Mouse (Mus musculus): ENCODE data around the gene Gm10271. TPM values are rescaled to one million over a fixed set of nuclear protein-coding genes. Genes with fewer than 3 reads are reported as not detected.
A peak's percentile ranks its signal among the peaks of the same experiment; 100 is the strongest.

Gm10271 gene
- total RNA-seq (2014; rRNA removed) = not detected in 2 replicates
- not detected in 2 replicates for polyA plus RNA-seq (2015; fragmentation: Nextera tagmentation; extraction: Ambion mirVana)

- WGBS = 96% methylated on average over 6 of the region's 6 CpGs
Measured at GRCm38 (mm10) chr10:116972509-116972908, at the start of gene Gm10271. Gene Gm10271, minus strand, starts transcription at chr10:116972609.

GRCm38 (mm10) chr10:117021020-117021754, 48.8 kb upstream of the Gm10271 start:
- Histone ChIP-seq H3K27ac (ENCODE audit: low read depth, low read length) (no peak overlapping the region), H3K27me3 (ENCODE audit: insufficient read depth, low read length) (no peaks in the 10 kb centered on the region), H3K4me3 (ENCODE audit: low read depth, low read length) (no peak overlapping the region), H3K9ac (replicated peaks; ENCODE audit: low read length, poor library complexity, severe bottlenecking) (no peak overlapping the region), H3K36me3 (ENCODE audit: insufficient read depth, low read length) (no peaks in the 10 kb centered on the region), H3K4me2 (ENCODE audit: low read depth, low read length, poor library complexity, severe bottlenecking) (no peak overlapping the region), H3K4me1 (ENCODE audit: insufficient read depth, low read length) (no peaks in the 10 kb centered on the region), H3K9me3 (ENCODE audit: low read length) (no peaks in the 10 kb centered on the region)
- ATAC-seq (ENCODE audit: low FRiP score) (no peak), DNase-seq (ENCODE audit: low spot score) (no peak)
- WGBS = 23% methylated on average over 21 of the region's 21 CpGs
- TF ChIP-seq CTCF (IDR thresholded peaks at IDR 0.05) = no peak

More at GRCm38 (mm10) chr10:116972509-116972908, at the start of gene Gm10271:
- ATAC-seq (ENCODE audit: low FRiP score) = no peak
- Histone ChIP-seq H3K9me3 (ENCODE audit: low read length) (no peaks in the 10 kb centered on the region), H3K9ac (replicated peaks; ENCODE audit: low read length, poor library complexity, severe bottlenecking) (no peak within 1 kb of the TSS), H3K27ac (ENCODE audit: low read depth, low read length) (no peak within 1 kb of the TSS), H3K27me3 (ENCODE audit: insufficient read depth, low read length) (no peaks in the 10 kb centered on the region), H3K36me3 (ENCODE audit: insufficient read depth, low read length) (no peaks in the 10 kb centered on the region), H3K4me3 (ENCODE audit: low read depth, low read length) (no peak within 1 kb of the TSS), H3K4me2 (ENCODE audit: low read depth, low read length, poor library complexity, severe bottlenecking) (no peak within 1 kb of the TSS), H3K4me1 (ENCODE audit: insufficient read depth, low read length) (no peaks in the 10 kb centered on the region)
- DNase-seq (ENCODE audit: low spot score) = no peak
- TF ChIP-seq CTCF (IDR thresholded peaks at IDR 0.05) = no peak

- H3K9me3 ChIP-seq (ENCODE audit: low read length) = no peaks in the 10 kb centered on the region
- H3K4me1 ChIP-seq (ENCODE audit: insufficient read depth, low read length) = no peaks in the 10 kb centered on the region
- no peak overlapping the region for H3K27ac ChIP-seq (ENCODE audit: low read depth, low read length)
- H3K9ac ChIP-seq (replicated peaks; ENCODE audit: low read length, poor library complexity, severe bottlenecking) = no peak overlapping the region
- no peak overlapping the region for H3K4me3 ChIP-seq (ENCODE audit: low read depth, low read length)
- 34% methylated on average over 7 of the region's 7 CpGs for WGBS
- DNase-seq (ENCODE audit: low spot score) (peak; percentile 31), ATAC-seq (ENCODE audit: low FRiP score) (no peak)
- H3K27me3 ChIP-seq (ENCODE audit: insufficient read depth, low read length) = no peaks in the 10 kb centered on the region
- H3K4me2 ChIP-seq (ENCODE audit: low read depth, low read length, poor library complexity, severe bottlenecking) = no peak overlapping the region
- H3K36me3 ChIP-seq (ENCODE audit: insufficient read depth, low read length) = no peaks in the 10 kb centered on the region
- no peak for TF ChIP-seq CTCF (IDR thresholded peaks at IDR 0.05)
Measured at GRCm38 (mm10) chr10:117018281-117018840, 46.0 kb upstream of the Gm10271 start.

GRCm38 (mm10) chr10:117014565-117014964, 42.2 kb upstream of the Gm10271 start:
- no peak for TF ChIP-seq CTCF (IDR thresholded peaks at IDR 0.05)
- no peak for ATAC-seq (ENCODE audit: low FRiP score)
- DNase-seq (ENCODE audit: low spot score) = no peak
- no peaks in the 10 kb centered on the region for H3K4me1 ChIP-seq (ENCODE audit: insufficient read depth, low read length)
- 90% methylated on average over 5 of the region's 5 CpGs for WGBS
- H3K4me3 ChIP-seq (ENCODE audit: low read depth, low read length) = no peak overlapping the region
- H3K36me3 ChIP-seq (ENCODE audit: insufficient read depth, low read length) = no peaks in the 10 kb centered on the region
- H3K27ac ChIP-seq (ENCODE audit: low read depth, low read length) = no peak overlapping the region
- H3K9me3 ChIP-seq (ENCODE audit: low read length) = no peaks in the 10 kb centered on the region
- H3K27me3 ChIP-seq (ENCODE audit: insufficient read depth, low read length) = no peaks in the 10 kb centered on the region
- H3K9ac ChIP-seq (replicated peaks; ENCODE audit: low read length, poor library complexity, severe bottlenecking) = no peak overlapping the region
- H3K4me2 ChIP-seq (ENCODE audit: low read depth, low read length, poor library complexity, severe bottlenecking) = no peak overlapping the region

- Histone ChIP-seq H3K4me1 (ENCODE audit: insufficient read depth, low read length) (no peaks in the 10 kb centered on the region), H3K27ac (ENCODE audit: low read depth, low read length) (no peak overlapping the region), H3K36me3 (ENCODE audit: insufficient read depth, low read length) (no peaks in the 10 kb centered on the region), H3K4me3 (ENCODE audit: low read depth, low read length) (peak overlapping the region; percentile 13; the same call in 1 of the 2 replicates), H3K9me3 (ENCODE audit: low read length) (no peaks in the 10 kb centered on the region), H3K9ac (replicated peaks; ENCODE audit: low read length, poor library complexity, severe bottlenecking) (no peak overlapping the region), H3K4me2 (ENCODE audit: low read depth, low read length, poor library complexity, severe bottlenecking) (peak overlapping the region; percentile 35), H3K27me3 (ENCODE audit: insufficient read depth, low read length) (no peaks in the 10 kb centered on the region)
- DNase-seq (ENCODE audit: low spot score) (peak; percentile 62), ATAC-seq (ENCODE audit: low FRiP score) (peak; percentile 86)
- 12% methylated on average over 12 of the region's 12 CpGs for WGBS
- TF ChIP-seq CTCF (IDR thresholded peaks at IDR 0.05) = peak; percentile 32; the same call in 1 of the 2 replicates
Measured at GRCm38 (mm10) chr10:117013689-117014390, 41.4 kb upstream of the Gm10271 start.

Data from midbrain, postnatal 0 days (tissue).